Mouse (Mus musculus): ENCODE data around the gene Mad1l1.

GRCm38 (mm10) chr5:140113281-140113680 is 208.1 kb downstream of the Mad1l1 start:
- TF ChIP-seq CTCF (IDR thresholded peaks at IDR 0.05; ENCODE audit: borderline replicate concordance, insufficient read depth, low read length): no peak
- no peak for TF ChIP-seq POLR2A (IDR thresholded peaks at IDR 0.05; ENCODE audit: low read depth, low read length)

Data from embryonic fibroblast, embryonic 13.5 days (primary cell).